Mouse (Mus musculus) gastrocnemius, postnatal 36 days (tissue): ENCODE results near the gene Tdrd3. TPM values are rescaled to one million over a fixed set of nuclear protein-coding genes. Genes with fewer than 3 reads are reported as not detected.

Source experiments
- DNase-seq, 2 experiments: peaks; one replicate each; pipeline ENCODE4 v3.0.0; 2022
- intact Hi-C: fragments of 180-260 bp; cut with DNase I; formaldehyde crosslinking; loops from one replicate; pipeline ENCODE4 v1.15.1; 2025
- total RNA-seq, 2 experiments: library from RNA; stranded (reverse); gene quantifications; 2 replicates each; pipeline ENCODE4 v1.2.3; 2021

Tdrd3 gene
- total RNA-seq, 2 experiments from 2014 or later, result 18.3 to 18.8 TPM

- intact Hi-C loops, result no loop called here
- DNase-seq, result no peak
These were observed 133.5 kb downstream of the Tdrd3 start for GRCm38 (mm10) chr14:87549986-87550385.

GRCm38 (mm10) chr14:87552211-87552610 lies 135.8 kb downstream of the Tdrd3 start:
- intact Hi-C loops, result no loop called here
- DNase-seq, result no peak

GRCm38 (mm10) chr14:87563841-87564240 lies 147.4 kb downstream of the Tdrd3 start:
- intact Hi-C loops, result no loop called here

GRCm38 (mm10) chr14:87566211-87566610 lies 149.8 kb downstream of the Tdrd3 start:
- DNase-seq, result no peak
- intact Hi-C loops, result no loop called here

More at GRCm38 (mm10) chr14:87563841-87564240, 147.4 kb downstream of the Tdrd3 start:
- no peak for DNase-seq

- intact Hi-C loops, result no loop called here
- no peak for DNase-seq
These were observed 150.6 kb downstream of the Tdrd3 start for GRCm38 (mm10) chr14:87567034-87567461.

GRCm38 (mm10) chr14:87567626-87568446 lies 151.4 kb downstream of the Tdrd3 start:
- intact Hi-C loops, result no loop called here
- peak; percentile 21 to 22 for DNase-seq

- DNase-seq, result peak; percentile 52 to 71
- intact Hi-C loops, result no loop called here
These were observed 152.0 kb downstream of the Tdrd3 start for GRCm38 (mm10) chr14:87568447-87568908.

GRCm38 (mm10) chr14:87569471-87569870 lies 153.0 kb downstream of the Tdrd3 start:
- no peak for DNase-seq
- intact Hi-C loops, result no loop called here

- no peak for DNase-seq
- intact Hi-C loops, result no loop called here
These were observed 156.0 kb downstream of the Tdrd3 start for GRCm38 (mm10) chr14:87572453-87572852.

GRCm38 (mm10) chr14:87582610-87583009 lies 166.2 kb downstream of the Tdrd3 start:
- intact Hi-C loops, result no loop called here
- no peak for DNase-seq
